Mouse (Mus musculus) embryonic fibroblast, embryonic 13.5 days (primary cell): Measurements from ENCODE around the gene Acsbg1.

Experiments used
- CTCF ChIP-seq: IDR thresholded peaks from 2 replicates; pipeline ENCODE4 v1.5.1; 2011; ENCODE audit warnings: mild to moderate bottlenecking, control low read depth, low read length, moderate library complexity, borderline replicate concordance; ENCODE audit not compliant: insufficient read depth
- POLR2A ChIP-seq: IDR thresholded peaks from 2 replicates; pipeline ENCODE4 v1.6.1; 2011; ENCODE audit warnings: low read depth, mild to moderate bottlenecking, control low read depth, low read length, moderate library complexity

DNA sequence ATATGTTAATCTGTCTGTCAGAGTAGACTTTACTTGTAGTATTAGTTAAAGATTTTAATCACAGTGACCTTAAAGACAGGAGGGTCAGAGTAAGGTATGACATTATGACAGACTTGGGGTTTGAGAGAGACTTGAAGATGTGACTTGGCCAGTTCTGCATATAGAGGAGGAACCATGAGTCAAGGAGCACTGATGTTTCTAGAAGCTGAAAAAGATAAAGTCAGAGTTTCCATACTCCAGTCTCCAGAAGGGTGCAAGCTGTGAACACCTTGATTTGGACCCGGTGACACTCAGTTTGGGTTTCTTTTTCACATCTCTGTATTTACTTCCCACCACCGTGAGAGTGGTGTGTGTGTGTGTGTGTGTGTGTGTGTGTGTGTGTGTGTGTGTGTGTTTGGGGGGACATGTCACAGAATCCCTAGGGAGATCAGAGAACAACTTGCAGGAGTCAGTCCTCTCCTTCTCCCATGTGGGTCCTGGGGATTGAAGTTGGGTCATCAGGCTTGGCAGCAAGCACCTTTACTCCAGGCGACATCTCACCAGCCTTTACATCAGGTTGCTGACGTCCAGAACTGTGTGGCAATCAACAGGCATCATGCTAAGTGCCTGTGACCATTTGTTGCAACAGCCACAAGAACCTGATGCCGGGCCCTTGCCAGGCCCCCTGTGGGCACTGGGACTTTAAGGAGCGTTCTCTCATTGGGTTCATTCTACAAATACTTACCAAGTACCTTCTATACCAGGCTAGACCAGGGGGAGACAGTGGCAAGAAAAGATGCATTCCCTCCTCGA, 22.3 kb upstream of the Acsbg1 start:
- TF ChIP-seq CTCF (no peak), POLR2A (no peak)
